Mouse (Mus musculus) neutrophil, adult 5-6 weeks (primary cell): ENCODE data around the gene Dtx1. TPM values are rescaled to one million over a fixed set of nuclear protein-coding genes. Genes with fewer than 3 reads are reported as not detected.

Experiments used
- ATAC-seq: fragments of 151-379, 151-347 bp; 2 replicates; pipeline ENCODE4 v1.8.0; 2017; ENCODE audit warnings: mild to moderate bottlenecking, moderate TSS enrichment; ENCODE audit not compliant: insufficient number of reproducible peaks, poor library complexity, low FRiP score, severe bottlenecking; ENCODE audit errors: extremely low read depth
- total RNA-seq: library from RNA; stranded (forward); fragments of 200-1000 nt; gene quantifications from 2 replicates; pipeline ENCODE4 v1.2.3, GENCODE M21; 2017

Gene Dtx1
- total RNA-seq: 30.0 and 36.0 TPM in 2 replicates

- no peak for ATAC-seq
These were observed at the start of gene Dtx1 for GRCm38 (mm10) chr5:120711827-120712226. Dtx1 (minus strand) TSS chr5:120711927.

- no peak for ATAC-seq
These were observed 42.5 kb upstream of the Dtx1 start for GRCm38 (mm10) chr5:120754215-120754614.

GRCm38 (mm10) chr5:120752786-120753185 is 41.1 kb upstream of the Dtx1 start:
- ATAC-seq: no peak

- no peak for ATAC-seq
These were observed 39.5 kb upstream of the Dtx1 start for GRCm38 (mm10) chr5:120751206-120751605.

- peak; percentile 57 for ATAC-seq
These were observed 38.0 kb upstream of the Dtx1 start, which contains the start of gene Oas2 for GRCm38 (mm10) chr5:120749688-120750087. Oas2 (minus strand) TSS chr5:120749853.

- no peak for ATAC-seq
These were observed 34.7 kb upstream of the Dtx1 start for GRCm38 (mm10) chr5:120746451-120746850.

- ATAC-seq: peak; percentile 49; the same call in 1 of the 2 replicates
These were observed 30.4 kb upstream of the Dtx1 start for GRCm38 (mm10) chr5:120742125-120742524.

GRCm38 (mm10) chr5:120734380-120734990 is 22.8 kb upstream of the Dtx1 start:
- ATAC-seq: no peak

GRCm38 (mm10) chr5:120733696-120734095 is 22.0 kb upstream of the Dtx1 start:
- no peak for ATAC-seq

GRCm38 (mm10) chr5:120732740-120733139 is 21.0 kb upstream of the Dtx1 start:
- no peak for ATAC-seq

- ATAC-seq: no peak
These were observed 17.6 kb upstream of the Dtx1 start for GRCm38 (mm10) chr5:120729319-120729718.

GRCm38 (mm10) chr5:120725811-120726455 is 14.2 kb upstream of the Dtx1 start:
- no peak for ATAC-seq

GRCm38 (mm10) chr5:120721005-120721404 is 9.3 kb upstream of the Dtx1 start:
- no peak for ATAC-seq

- ATAC-seq: no peak
These were observed 7.1 kb upstream of the Dtx1 start for GRCm38 (mm10) chr5:120718600-120719378.

GRCm38 (mm10) chr5:120717136-120717535 is 5.4 kb upstream of the Dtx1 start:
- no peak for ATAC-seq

- ATAC-seq: peak; percentile 59
These were observed 2.6 kb upstream of the Dtx1 start for GRCm38 (mm10) chr5:120714314-120714713.

GRCm38 (mm10) chr5:120712721-120713120 is 994 bp upstream of the Dtx1 start:
- no peak for ATAC-seq

- ATAC-seq: peak; percentile 55
These were observed 311 bp downstream of the Dtx1 start for GRCm38 (mm10) chr5:120711416-120711815.

- ATAC-seq: no peak
These were observed 890 bp downstream of the Dtx1 start for GRCm38 (mm10) chr5:120710826-120711248.
